Mouse (Mus musculus) neural tube, embryonic 11.5 days (tissue): ENCODE measurements around the gene Arid1b. TPM values are rescaled to one million over a fixed set of nuclear protein-coding genes. Genes with fewer than 3 reads are reported as not detected.

ENCODE experiments used
- ATAC-seq: fragments of 200-750 bp; cut with Nextera tagmentation; 2 replicates; pipeline ENCODE4 v1.8.0; 2017; ENCODE audit warnings: moderate number of reproducible peaks, mild to moderate bottlenecking, moderate TSS enrichment, moderate library complexity; ENCODE audit not compliant: insufficient read depth, low FRiP score, low TSS enrichment
- DNase-seq: peaks from one replicate; pipeline ENCODE4 v3.0.0-alpha.2; 2015; ENCODE audit warnings: low spot score
- H3K27ac ChIP-seq: fragments of 300-500 bp; sonication (generic); 2 replicates; pipeline ENCODE4 v1.5.1; 2014; ENCODE audit warnings: low read depth, mild to moderate bottlenecking, low read length
- H3K27me3 ChIP-seq: fragments of 300-500 bp; sonication (generic); 2 replicates; pipeline ENCODE4 v1.6.1; 2014; ENCODE audit warnings: mild to moderate bottlenecking, low read length, mixed read lengths; ENCODE audit not compliant: control insufficient read depth, insufficient read depth
- H3K36me3 ChIP-seq: fragments of 300-500 bp; sonication (generic); 2 replicates; pipeline ENCODE4 v1.6.1; 2014; ENCODE audit warnings: mild to moderate bottlenecking, low read length, moderate library complexity, mixed read lengths; ENCODE audit not compliant: control insufficient read depth, insufficient read depth
- H3K4me1 ChIP-seq: fragments of 300-500 bp; sonication (generic); 2 replicates; pipeline ENCODE4 v1.6.1; 2014; ENCODE audit warnings: low read length, mixed read lengths; ENCODE audit not compliant: control insufficient read depth, insufficient read depth
- H3K4me2 ChIP-seq: fragments of 300-500 bp; sonication (generic); 2 replicates; pipeline ENCODE4 v1.6.1; 2014; ENCODE audit warnings: low read depth, mild to moderate bottlenecking, moderate library complexity
- H3K4me3 ChIP-seq: fragments of 300-500 bp; sonication (generic); 2 replicates; pipeline ENCODE4 v1.5.1; 2014; ENCODE audit warnings: low read depth, low read length
- H3K9ac ChIP-seq: fragments of 300-500 bp; sonication (generic); 2 replicates; pipeline ENCODE4 v1.6.1; 2014; ENCODE audit warnings: mild to moderate bottlenecking, low read length
- H3K9me3 ChIP-seq: fragments of 300-500 bp; sonication (generic); 2 replicates; pipeline ENCODE4 v1.6.1; 2016; ENCODE audit warnings: low read length; ENCODE audit not compliant: control insufficient read depth
- WGBS: fragments of 180-500 bp; shearing (Covaris S2); extraction: QIAGEN DNeasy Blood & Tissue Kit; methylation state at CpG from one replicate; pipeline ENCODE4 v1.1.7; 2014; 5-methylcytosine and 5-hydroxymethylcytosine counted together
- polyA plus RNA-seq: library from polyadenylated mRNA; unstranded; fragments of >200 nt; fragmentation: Nextera tagmentation; extraction: Ambion mirVana; gene quantifications from 2 replicates; pipeline ENCODE4 v1.2.1, GENCODE M21; 2014

Arid1b gene
- polyA plus RNA-seq, 1 experiment from 2014 or later = 14.3 TPM

GRCm38 (mm10) chr17:5060515-5061084 lies 66.5 kb downstream of the Arid1b start:
- WGBS = 62% methylated on average over 5 of the region's 5 CpGs
- H3K4me3 ChIP-seq = no peak overlapping the region
- no peaks in the 10 kb centered on the region for H3K9me3 ChIP-seq
- no peak overlapping the region for H3K4me2 ChIP-seq
- H3K4me1 ChIP-seq = peaks cover 28% of the 10 kb centered on the region
- ATAC-seq (no peak), DNase-seq (no peak)
- H3K36me3 ChIP-seq = no peaks in the 10 kb centered on the region
- H3K9ac ChIP-seq = no peak overlapping the region
- H3K27ac ChIP-seq = no peak overlapping the region
- H3K27me3 ChIP-seq = no peaks in the 10 kb centered on the region

GRCm38 (mm10) chr17:5061183-5061582 lies 67.1 kb downstream of the Arid1b start:
- H3K27ac ChIP-seq = no peak overlapping the region
- H3K4me2 ChIP-seq = no peak overlapping the region
- H3K9ac ChIP-seq = no peak overlapping the region
- H3K27me3 ChIP-seq = no peaks in the 10 kb centered on the region
- H3K4me1 ChIP-seq = peaks cover 32% of the 10 kb centered on the region
- DNase-seq (no peak), ATAC-seq (no peak)
- no peaks in the 10 kb centered on the region for H3K9me3 ChIP-seq
- WGBS = 83% methylated on average over 3 of the region's 3 CpGs
- no peaks in the 10 kb centered on the region for H3K36me3 ChIP-seq
- H3K4me3 ChIP-seq = no peak overlapping the region

GRCm38 (mm10) chr17:5061593-5061992 lies 67.5 kb downstream of the Arid1b start:
- H3K4me2 ChIP-seq = no peak overlapping the region
- H3K36me3 ChIP-seq = no peaks in the 10 kb centered on the region
- no peak overlapping the region for H3K9ac ChIP-seq
- WGBS = 79% methylated on average over 5 of the region's 5 CpGs
- no peak overlapping the region for H3K27ac ChIP-seq
- no peaks in the 10 kb centered on the region for H3K9me3 ChIP-seq
- peaks cover 33% of the 10 kb centered on the region for H3K4me1 ChIP-seq
- no peak overlapping the region for H3K4me3 ChIP-seq
- DNase-seq (no peak), ATAC-seq (no peak)
- no peaks in the 10 kb centered on the region for H3K27me3 ChIP-seq

GRCm38 (mm10) chr17:5063471-5064176 lies 69.5 kb downstream of the Arid1b start:
- DNase-seq (no peak), ATAC-seq (no peak)
- no peak overlapping the region for H3K9ac ChIP-seq
- H3K9me3 ChIP-seq = no peaks in the 10 kb centered on the region
- H3K4me1 ChIP-seq = peaks cover 16% of the 10 kb centered on the region
- H3K36me3 ChIP-seq = no peaks in the 10 kb centered on the region
- H3K4me2 ChIP-seq = no peak overlapping the region
- WGBS = 88% methylated on average over 9 of the region's 9 CpGs
- H3K4me3 ChIP-seq = no peak overlapping the region
- H3K27me3 ChIP-seq = no peaks in the 10 kb centered on the region
- no peak overlapping the region for H3K27ac ChIP-seq

GRCm38 (mm10) chr17:5064777-5065176 lies 70.6 kb downstream of the Arid1b start:
- 86% methylated on average over 6 of the region's 6 CpGs for WGBS
- H3K4me3 ChIP-seq = no peak overlapping the region
- no peak for DNase-seq

GRCm38 (mm10) chr17:5065270-5065669 lies 71.1 kb downstream of the Arid1b start:
- H3K9ac ChIP-seq = no peak overlapping the region
- H3K4me1 ChIP-seq = peaks cover 14% of the 10 kb centered on the region
- H3K9me3 ChIP-seq = no peaks in the 10 kb centered on the region
- WGBS = 82% methylated on average over 6 of the region's 6 CpGs
- no peak overlapping the region for H3K27ac ChIP-seq
- no peak for ATAC-seq
- no peak for DNase-seq
- no peaks in the 10 kb centered on the region for H3K27me3 ChIP-seq
- H3K36me3 ChIP-seq = no peaks in the 10 kb centered on the region
- H3K4me2 ChIP-seq = no peak overlapping the region
- no peak overlapping the region for H3K4me3 ChIP-seq

More at GRCm38 (mm10) chr17:5064777-5065176, 70.6 kb downstream of the Arid1b start:
- H3K9ac ChIP-seq = no peak overlapping the region
- no peaks in the 10 kb centered on the region for H3K36me3 ChIP-seq
- ATAC-seq = no peak
- H3K4me1 ChIP-seq = peaks cover 11% of the 10 kb centered on the region
- no peaks in the 10 kb centered on the region for H3K9me3 ChIP-seq
- H3K27me3 ChIP-seq = no peaks in the 10 kb centered on the region
- no peak overlapping the region for H3K27ac ChIP-seq
- H3K4me2 ChIP-seq = no peak overlapping the region

GRCm38 (mm10) chr17:5066835-5067234 lies 72.7 kb downstream of the Arid1b start:
- no peak overlapping the region for H3K4me2 ChIP-seq
- peaks cover 11% of the 10 kb centered on the region for H3K4me1 ChIP-seq
- ATAC-seq (no peak), DNase-seq (no peak)
- no peak overlapping the region for H3K9ac ChIP-seq
- 82% methylated on average over 8 of the region's 8 CpGs for WGBS
- H3K36me3 ChIP-seq = no peaks in the 10 kb centered on the region
- no peaks in the 10 kb centered on the region for H3K9me3 ChIP-seq
- no peaks in the 10 kb centered on the region for H3K27me3 ChIP-seq
- no peak overlapping the region for H3K4me3 ChIP-seq
- H3K27ac ChIP-seq = no peak overlapping the region

- Histone ChIP-seq H3K9me3 (no peaks in the 10 kb centered on the region), H3K36me3 (no peaks in the 10 kb centered on the region), H3K27me3 (no peaks in the 10 kb centered on the region), H3K4me2 (no peak overlapping the region), H3K27ac (no peak overlapping the region), H3K4me1 (peaks cover 11% of the 10 kb centered on the region), H3K4me3 (no peak overlapping the region), H3K9ac (no peak overlapping the region)
- ATAC-seq (no peak), DNase-seq (no peak)
- 54% methylated on average over 4 of the region's 4 CpGs for WGBS
These were observed 73.1 kb downstream of the Arid1b start for GRCm38 (mm10) chr17:5067264-5067663.

- no peak overlapping the region for H3K4me2 ChIP-seq
- no peaks in the 10 kb centered on the region for H3K27me3 ChIP-seq
- no peaks in the 10 kb centered on the region for H3K36me3 ChIP-seq
- ATAC-seq = no peak
- peaks cover 11% of the 10 kb centered on the region for H3K4me1 ChIP-seq
- no peaks in the 10 kb centered on the region for H3K9me3 ChIP-seq
- no peak overlapping the region for H3K27ac ChIP-seq
- DNase-seq = no peak
- H3K9ac ChIP-seq = no peak overlapping the region
- WGBS = 81% methylated on average over 3 of the region's 3 CpGs
- no peak overlapping the region for H3K4me3 ChIP-seq
These were observed 76.3 kb downstream of the Arid1b start for GRCm38 (mm10) chr17:5070399-5070798.
